Mouse (Mus musculus): ENCODE measurements at regions not wholly inside any gene's neighbourhood (a gene's known extent, or its start where the extent isn't known, plus 50 kb on each side); places are given as distances from the start of the nearest gene placed in this dataset.
A peak's percentile ranks its signal among the peaks of the same experiment; 100 is the strongest.

DNA sequence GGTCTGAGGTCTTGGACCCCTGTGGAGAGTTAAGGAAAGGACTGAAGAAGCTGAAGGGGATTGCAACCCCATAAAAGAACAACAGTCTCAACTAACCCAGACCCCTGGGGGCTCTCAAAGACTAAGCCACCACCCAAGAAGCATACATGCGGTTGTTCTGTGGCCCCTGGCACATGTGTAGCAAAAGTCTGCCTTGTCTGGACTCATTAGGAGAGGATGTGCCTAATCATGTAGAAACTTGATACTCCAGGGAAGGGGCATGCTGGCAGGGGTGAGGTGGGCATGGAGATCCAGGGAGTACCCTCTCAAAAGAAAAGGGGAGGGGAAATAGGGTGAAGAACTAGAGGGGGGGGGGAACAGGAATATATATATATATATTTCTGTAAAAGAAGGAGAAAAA lies 1267.1 kb upstream of the Gm10800 start:
- WGBS, result 30% methylated on average over 1 of the region's 1 CpGs
- no peaks in the 10 kb centered on the region for H3K27me3 ChIP-seq (replicated peaks; ENCODE audit: low read depth, poor library complexity, severe bottlenecking)
- H3K27ac ChIP-seq (replicated peaks), result no peak overlapping the region
- H3K9me3 ChIP-seq, result no peaks in the 10 kb centered on the region
- H3K4me1 ChIP-seq, result 0 out of 2 replicates have a peak, but pooled peaks cover 2% of the 10 kb centered on the region
- peak; percentile 8 for DNase-seq (ENCODE audit: low spot score)
- no peak overlapping the region for H3K4me3 ChIP-seq
- H3K36me3 ChIP-seq (replicated peaks), result no peaks in the 10 kb centered on the region

All from embryonic facial prominence, embryonic 10.5 days (tissue).